Mouse (Mus musculus): ENCODE measurements at regions not wholly inside any gene's neighbourhood (a gene's known extent, or its start where the extent isn't known, plus 50 kb on each side); places are given as distances from the start of the nearest gene placed in this dataset.

GRCm38 (mm10) chr14:24833211-24833610 is 346.3 kb downstream of the Rps24 start:
- no peak for DNase-seq

DNA sequence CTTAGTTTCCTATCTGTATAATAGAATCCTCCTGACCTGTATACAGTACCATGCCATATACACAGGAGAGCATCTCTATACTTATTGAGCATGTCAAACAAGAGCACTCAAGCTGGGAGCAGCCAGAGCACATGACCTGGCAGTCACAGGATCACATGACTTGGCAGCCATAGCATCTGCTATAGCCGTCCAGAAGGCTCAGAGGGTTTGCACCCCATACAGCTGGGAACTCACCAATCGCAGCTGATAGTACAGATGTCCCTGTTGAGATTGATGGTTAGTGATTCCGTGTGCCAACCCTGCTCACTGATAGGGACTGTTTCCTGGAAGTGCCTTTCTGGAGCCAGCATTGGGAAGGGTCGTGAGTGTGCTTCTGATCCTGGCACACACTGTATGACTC is 351.3 kb downstream of the Rps24 start:
- DNase-seq, result no peak

DNA sequence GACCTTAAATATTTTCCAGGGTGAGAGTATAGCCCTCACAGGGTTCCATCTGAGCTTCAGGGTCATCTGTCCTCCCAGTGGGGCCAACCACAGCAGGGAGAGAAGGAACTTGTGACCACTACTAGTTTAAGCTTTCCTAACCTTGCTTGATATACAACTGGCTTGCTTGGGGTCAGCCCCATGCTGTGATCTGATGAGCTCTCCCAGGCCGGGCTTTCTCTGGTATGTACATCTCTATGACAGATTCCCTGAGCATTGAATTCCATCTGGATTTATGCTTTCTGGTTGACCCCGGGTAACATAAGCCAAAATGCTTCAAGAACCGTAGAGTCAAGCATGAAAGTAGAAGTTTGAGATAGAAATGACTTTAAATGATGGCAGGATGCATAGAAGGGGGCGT is 352.1 kb downstream of the Rps24 start:
- no peak for DNase-seq

DNA sequence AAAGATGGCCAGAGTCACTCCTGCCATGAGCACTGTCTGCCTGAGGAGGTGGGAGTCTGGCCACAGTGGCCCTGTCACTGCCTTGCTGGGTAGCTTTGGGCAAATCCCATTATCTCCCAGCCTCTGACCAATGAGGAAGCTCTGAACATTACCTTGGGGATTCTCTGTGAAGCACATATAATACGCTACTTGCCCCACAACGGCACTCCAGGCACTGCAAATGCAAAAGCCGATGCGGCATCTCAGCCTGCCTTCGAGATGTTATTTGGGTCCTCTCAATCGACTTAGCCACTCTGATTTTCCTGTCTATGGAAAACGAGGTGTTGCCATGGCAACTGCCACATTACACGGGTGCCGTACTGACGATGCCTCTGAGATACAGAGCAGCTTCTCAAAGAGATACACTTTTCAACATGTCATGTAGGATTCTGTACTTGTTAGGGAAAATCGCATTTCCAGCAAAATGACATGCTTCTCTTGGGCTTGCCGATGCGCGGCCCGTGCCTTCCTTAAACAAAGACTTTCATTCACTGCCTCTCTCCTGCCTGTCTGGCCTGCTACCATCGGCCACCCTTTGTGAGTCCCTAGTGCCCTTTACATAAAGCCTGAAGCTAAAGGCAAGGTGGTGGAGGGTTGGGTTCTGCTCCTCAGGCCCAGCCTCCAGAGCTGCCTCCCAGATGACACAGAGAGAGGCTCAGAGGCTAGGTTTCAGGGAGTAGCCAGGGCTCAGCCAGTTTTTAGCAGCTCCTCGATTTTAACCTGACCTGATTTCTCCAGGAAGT is 355.0 kb downstream of the Rps24 start:
- DNase-seq, result no peak

GRCm38 (mm10) chr14:24843626-24844025 is 356.7 kb downstream of the Rps24 start:
- DNase-seq, result no peak

- DNase-seq, result no peak
Observed at GRCm38 (mm10) chr14:24850491-24850890, 363.6 kb downstream of the Rps24 start.

DNA sequence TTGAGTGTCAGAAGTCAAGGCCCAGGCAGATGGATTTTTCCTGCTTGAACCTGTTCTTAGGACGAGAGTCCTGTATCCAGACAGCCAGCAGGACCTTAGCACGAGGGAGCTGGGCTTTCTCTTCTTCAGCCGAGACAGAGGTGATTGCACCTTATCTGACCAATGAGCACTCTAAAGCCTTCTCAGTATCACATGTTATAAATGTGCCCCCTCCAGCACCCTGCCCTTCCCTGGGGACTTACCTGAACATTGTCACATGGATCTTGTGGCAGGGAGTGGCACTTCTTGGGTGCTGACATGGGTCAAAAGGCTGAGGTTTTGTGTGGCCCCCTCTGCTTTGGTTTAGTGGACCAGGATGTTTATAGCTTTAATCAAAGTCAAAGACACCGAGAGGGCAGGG is 367.5 kb downstream of the Rps24 start:
- DNase-seq, result no peak

- DNase-seq, result no peak
Observed at GRCm38 (mm10) chr14:24862171-24862570, 375.2 kb downstream of the Rps24 start.

DNA sequence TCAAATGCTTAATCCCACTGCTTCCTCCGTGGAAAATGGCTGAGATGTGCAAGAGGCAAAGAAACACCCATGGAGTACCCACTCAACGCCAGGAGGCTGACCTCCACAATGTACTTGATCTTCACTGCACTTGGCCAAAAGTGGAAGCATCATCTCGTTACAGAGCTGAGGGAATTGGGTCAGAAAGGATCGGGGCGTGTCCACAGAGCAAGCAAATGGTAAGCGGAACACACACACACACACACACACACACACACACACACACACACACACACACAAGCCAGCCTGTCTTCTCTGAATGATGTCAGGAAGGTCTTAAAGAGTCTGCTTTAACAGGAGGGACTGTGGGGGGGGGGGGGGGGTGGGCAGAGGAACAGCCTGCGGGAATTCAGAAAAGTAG is 375.7 kb downstream of the Rps24 start:
- DNase-seq, result no peak

DNA sequence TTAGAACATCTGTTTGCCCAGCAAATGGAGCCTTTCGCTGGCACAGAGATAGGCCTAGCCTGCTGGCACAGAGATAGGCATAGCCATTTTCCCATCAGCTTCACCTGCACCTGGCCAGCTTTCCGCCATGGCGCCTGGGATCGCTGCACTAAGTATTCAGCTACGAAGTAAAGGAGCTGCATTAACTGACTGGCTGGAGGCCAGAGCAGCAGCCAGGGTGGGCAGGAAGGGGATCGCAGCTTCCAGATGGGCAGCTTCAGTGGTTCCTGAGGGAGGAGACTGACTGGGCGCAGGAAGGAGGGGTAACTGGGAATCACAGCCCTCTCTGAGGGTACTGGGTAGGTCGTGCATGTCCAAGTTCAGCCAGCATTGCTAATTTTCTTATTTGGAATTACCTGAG is 376.2 kb downstream of the Rps24 start:
- DNase-seq, result no peak

DNA sequence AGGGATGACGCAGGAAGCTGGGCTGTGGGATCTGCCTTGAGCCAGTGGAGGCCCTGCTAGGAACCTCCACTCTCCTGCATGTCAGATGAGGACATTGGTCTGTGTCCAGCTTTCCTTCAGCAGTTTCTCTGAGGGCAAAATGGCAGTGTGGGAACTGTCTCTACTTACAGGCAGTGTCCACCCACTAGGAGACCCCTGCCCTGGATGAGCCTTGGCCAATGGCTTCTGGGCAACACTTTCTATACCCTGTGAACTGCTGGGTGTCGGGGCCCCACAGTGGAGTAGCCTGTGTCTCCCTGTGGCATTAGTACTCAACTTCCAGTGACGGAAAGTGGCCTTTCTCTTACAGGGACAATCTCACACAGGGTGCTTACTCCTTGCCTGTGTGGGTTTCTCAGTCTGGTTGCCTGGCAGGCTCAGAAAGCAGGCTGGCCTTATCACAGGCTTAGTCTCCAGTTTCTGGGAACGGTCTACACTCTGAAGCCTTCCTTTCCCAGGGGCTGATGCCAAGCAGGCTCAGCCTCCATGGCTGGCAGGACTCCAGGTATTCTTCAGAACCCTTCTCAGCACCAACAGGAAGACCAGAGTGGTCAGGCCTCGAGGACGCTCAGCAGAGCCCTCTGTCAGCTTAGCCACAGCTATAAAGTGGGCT is 378.8 kb downstream of the Rps24 start:
- no peak for DNase-seq

- no peak for DNase-seq
Observed at GRCm38 (mm10) chr14:24867816-24868215, 380.9 kb downstream of the Rps24 start.

DNA sequence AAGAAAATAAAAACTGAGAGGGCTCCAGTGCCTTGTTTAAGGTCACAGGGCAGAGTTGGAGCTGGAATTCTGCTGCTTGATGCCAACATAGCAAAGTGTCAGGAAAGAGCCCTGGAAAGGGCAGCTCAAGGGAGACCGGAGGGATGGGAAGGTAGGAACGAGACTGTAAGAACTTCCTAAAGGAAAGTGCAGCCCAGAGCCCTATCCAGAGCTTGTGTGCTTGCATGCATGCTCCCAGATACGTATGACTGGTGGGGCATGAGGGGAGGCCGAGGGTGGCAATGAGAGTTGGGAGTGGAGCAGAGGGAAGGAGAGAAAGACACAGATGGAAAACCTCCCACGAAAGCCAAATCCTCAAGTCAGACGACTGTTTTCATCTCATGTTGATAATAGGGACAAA is 381.8 kb downstream of the Rps24 start:
- DNase-seq, result no peak

- DNase-seq, result no peak
Observed at GRCm38 (mm10) chr14:24870246-24870645, 383.3 kb downstream of the Rps24 start.

DNA sequence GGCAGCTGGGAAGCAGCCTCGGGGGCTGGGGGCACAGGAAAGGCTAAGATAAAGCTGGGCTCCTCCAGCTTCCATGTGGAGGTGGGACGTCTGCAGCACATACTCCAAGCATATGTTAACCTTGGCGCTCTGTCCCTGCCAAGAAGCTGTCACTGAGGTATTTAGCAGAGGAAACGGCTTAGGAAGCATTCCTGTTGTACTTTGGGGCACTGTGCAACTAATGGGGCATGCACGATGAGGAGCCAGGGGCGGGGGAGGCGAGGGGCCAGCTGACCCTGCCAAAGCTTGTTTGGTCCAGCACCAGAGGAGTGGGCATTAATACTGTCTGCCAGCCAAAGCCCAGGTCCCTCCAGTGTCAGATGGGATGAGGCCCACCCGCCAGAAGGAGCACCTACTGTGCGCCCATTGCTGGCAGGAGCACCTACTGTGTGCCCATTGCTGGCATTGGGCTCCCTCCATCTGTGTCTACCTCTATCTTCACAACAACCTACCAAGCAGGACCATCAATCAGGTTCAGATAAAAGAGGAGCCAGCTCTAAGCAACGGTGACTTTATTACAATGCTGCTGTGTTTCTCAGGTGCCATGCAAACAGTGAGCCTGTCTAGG is 384.6 kb downstream of the Rps24 start:
- no peak for DNase-seq

- DNase-seq, result no peak
Observed at GRCm38 (mm10) chr14:24872931-24873330, 386.0 kb downstream of the Rps24 start.

DNA sequence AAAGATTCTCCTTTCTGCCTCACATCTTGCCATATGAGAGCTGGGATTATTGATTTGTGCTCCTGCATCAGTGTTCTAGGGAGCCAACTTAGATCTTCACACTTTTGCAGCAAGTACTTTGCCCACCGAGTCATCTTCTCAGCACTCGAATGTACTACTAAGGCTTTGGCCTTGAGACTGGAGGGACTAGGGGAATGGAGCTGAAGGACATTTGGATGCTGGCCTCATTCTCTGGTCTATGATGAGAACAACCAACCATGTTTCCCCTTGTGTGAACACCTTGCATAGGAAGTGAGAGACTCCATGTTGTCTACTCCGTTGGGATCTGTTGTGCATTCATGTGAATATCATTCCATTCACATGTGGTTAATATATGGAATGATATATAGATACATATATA is 386.5 kb downstream of the Rps24 start:
- DNase-seq, result no peak

GRCm38 (mm10) chr14:24874426-24875155 is 387.7 kb downstream of the Rps24 start:
- no peak for DNase-seq

- DNase-seq, result no peak
Observed at GRCm38 (mm10) chr14:24875156-24875545, 388.2 kb downstream of the Rps24 start.

DNA sequence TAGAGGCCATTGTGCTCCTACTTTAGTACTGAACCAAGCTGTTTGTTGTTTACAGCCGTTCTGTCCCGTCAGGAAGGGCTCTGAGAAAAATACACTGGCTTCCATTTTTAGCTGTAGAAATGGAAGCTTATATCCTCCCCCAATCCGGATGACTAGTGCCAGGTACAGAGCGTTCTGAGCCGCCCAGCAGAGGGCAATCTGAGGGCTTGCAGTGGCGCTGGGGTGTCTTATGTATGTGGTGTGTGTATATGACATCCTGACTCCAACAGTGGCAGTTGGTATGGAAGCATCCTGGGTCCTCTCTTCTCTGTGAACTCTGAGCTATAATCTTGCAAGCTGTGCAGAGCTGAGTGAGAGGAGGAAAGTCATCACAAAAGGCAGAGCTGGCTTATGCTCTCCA is 389.0 kb downstream of the Rps24 start:
- DNase-seq, result no peak

DNA sequence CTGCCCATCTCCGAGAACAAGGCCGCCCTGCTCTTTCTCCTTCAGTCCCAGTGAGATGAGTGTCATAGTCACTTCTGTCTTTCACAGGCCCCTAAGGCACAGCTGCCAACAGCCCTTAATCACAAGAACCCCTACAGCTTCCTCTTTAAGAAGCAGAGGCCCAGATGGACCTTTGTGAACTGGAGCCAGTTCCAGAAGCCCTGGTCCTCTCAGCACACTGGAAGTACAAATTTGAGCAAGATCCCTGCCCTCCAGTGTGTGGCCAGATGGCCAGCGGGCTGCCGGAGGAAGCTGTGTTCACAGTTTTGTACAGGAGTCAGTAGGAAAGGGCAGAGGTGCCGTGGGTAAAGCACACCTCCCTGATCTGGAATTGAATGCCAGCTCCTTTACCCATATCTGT is 389.6 kb downstream of the Rps24 start:
- DNase-seq, result no peak

DNA sequence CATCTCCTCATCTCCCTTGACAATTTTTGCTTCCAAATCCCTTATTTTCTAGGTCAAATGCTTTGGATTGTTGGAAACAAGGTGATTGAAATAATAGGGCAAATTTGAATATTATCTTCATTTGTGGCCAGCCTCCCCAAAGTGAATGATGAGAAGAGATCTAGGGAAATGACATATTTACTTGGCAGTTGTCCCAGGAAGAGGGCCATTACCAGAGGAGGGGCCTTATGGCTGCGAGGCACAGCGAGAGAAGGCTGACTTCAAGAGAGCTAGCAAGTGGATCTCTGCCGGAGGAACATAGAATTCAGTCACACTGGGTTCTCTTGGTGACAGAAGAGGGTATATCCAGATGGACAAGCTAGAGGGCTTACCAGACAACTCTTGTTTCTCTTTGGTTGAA is 390.9 kb downstream of the Rps24 start:
- DNase-seq, result no peak

DNA sequence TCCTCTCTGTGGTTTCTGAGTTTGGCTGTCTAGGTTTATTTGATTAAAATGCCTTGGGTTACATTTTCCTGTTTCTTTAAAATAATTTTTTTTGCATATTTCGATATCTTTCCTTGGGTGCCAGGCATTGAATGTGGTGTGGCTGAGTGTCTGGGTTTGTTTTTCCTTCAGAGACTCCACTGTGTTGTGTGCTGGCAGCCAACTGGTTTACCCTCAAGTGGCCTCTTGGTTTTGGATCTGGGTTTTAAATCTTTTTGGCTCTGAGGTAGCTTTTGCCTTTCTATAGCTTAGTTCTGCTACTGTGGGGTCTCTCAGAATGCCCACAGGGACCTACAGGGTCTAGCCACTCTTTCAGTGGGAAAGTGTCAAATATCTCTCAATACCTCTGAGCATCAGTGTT is 399.2 kb downstream of the Rps24 start:
- no peak for DNase-seq
